Mouse (Mus musculus) embryo, embryonic 10 days (tissue): ENCODE data around the gene Hsd17b13.
"Not testable (repeated sequence)": the region's sequence is repeated elsewhere in the genome, so short reads cannot be mapped to it uniquely, and the experiment has no call there.

Source experiments
- DNase-seq: peaks from one replicate; pipeline ENCODE4 v3.0.0-alpha.2; 2015; ENCODE audit warnings: low spot score

Gene Hsd17b13

DNA sequence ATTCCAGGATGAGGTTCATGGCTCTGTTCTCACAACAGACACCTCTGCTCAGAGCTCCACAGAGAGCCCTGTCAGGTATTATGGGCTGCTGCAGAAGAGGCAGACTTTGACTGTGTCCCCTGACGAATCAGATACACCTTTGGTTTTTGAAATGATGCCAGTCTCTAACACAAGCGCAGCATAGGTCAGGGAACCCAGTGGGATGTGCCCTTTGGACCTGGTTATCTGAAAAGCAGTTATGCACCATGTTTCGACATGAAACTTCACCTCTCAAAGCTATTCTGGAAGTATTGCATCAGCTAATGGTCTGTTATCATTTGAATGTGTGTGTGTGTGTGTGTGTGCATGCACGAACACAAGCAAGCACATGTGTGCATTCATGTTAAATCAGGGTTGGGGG is at the start of gene Hsd17b13:
TSS of gene Hsd17b13 (minus strand) at position 114 of the 400 bp plus-strand sequence.
- no peak for DNase-seq

DNA sequence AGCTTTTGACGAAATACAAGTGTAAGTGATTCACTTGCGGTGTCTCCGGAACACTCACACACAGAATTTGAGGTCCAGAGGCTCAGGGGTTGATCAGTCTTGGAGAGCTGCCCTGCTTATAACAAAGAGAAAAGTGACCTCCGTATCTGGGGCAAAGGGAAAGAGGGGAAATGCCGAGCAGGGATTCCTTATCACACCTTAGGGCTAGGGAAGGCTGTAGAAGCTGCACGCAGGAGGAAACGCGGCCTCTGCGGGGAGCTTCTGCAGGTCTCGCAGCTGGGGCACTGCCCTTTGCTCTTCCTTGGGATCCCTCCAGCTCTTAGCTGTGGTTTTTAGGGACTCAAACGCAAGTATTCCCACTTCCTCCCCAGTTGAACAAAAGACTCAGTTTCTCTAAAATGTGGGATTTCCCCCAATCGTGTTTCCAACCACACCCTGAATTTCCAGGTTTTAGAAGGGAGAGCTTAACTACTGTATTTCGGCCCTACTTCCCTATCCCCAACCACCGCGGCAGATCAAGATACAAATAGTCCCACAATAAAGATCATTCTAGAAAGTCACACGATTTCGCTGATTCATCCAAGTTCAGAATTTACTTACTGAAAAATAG is 48.1 kb upstream of the Hsd17b13 start:
- no peak for DNase-seq

DNA sequence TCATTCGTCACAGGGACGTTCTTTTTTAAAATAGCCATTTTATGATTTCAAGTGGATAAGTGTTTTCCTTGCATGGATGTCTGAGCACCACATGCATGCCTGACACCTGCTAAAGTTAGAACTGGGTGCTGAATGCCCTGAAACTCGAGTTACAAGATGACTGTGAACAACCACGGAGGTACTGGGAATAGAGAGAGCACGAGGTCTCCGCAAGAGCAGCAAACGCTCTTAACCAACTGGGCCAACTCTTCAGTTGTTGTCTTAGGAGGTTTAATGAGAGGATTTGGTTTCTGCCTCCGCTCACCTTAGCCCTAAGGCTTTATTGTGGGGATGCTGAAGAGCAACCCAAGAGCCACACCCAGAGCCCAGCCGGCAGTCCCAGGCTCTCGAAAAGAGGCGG is 47.6 kb upstream of the Hsd17b13 start:
- no peak for DNase-seq

DNA sequence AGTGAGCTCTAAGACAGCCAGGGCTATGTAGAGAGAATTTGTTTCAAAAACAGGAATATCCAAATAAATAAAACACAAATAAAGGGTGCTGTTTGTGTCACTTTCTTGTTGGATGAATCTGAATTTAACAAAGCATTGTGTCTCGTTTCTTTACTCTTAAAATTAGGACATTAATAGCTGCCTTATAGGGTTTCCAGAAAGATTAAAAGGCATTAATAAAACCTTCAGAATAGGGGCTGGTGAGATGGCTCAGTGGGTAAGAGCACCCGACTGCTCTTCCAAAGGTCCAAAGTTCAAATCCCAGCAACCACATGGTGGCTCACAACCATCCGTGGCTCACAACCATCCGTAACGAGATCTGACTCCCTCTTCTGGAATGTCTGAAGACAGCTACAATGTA is 47.0 kb upstream of the Hsd17b13 start:
- not testable (repeated sequence) for DNase-seq

DNA sequence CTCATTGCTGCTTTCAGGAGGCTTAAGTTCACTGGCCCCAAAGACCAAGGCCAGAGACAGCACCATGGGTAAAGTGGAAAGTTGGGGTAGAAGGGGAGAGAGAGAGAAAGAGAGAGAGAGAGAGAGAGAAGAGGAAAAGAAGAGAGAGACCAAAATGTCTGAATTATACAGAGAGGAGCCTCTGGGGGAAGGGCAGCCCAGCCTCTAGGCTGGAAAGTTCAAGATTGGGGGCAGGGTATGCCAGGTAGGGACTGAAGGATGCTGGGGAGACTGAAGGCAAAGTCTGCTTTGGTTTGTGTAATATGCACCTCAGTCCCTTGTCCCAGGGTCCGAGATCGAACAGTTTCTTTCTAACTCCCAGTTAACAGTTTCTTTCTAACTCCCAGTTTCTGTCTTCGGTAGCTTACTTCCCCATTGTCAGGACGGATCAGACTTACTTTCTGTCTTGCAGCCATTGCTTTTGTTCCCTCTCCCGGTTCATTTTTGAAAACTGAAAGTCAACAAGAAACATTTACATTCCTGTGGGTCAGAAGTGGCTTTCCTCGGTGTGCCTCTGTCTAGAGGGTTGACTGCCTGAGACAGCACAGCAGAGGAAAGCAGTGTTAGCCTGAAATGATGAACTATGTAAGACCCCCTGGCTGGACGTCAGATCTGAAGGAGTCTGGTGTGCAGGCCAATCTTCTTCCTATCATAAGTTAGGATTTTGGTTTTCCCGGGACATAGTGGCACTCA is 46.2 kb upstream of the Hsd17b13 start:
- no peak for DNase-seq

DNA sequence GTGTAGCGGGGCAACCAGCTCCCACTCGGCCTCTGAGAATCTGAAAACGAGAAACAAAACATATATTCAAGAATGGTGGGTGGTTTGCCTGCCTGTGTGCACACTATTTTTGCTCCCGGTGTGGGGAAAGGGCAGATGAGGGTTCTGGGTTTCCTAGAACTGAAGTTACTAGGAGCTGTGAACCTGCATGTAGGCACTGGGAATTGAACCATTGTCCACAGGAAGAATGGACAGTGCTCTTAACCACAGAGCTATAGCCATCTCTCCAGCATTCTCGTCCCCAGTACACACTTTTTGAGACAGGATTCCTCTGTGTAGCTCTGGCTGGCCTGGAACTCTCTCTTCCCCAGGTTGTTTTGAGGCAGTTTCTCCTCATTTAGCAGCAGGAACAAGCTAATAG is 45.3 kb upstream of the Hsd17b13 start:
- DNase-seq, result no peak

DNA sequence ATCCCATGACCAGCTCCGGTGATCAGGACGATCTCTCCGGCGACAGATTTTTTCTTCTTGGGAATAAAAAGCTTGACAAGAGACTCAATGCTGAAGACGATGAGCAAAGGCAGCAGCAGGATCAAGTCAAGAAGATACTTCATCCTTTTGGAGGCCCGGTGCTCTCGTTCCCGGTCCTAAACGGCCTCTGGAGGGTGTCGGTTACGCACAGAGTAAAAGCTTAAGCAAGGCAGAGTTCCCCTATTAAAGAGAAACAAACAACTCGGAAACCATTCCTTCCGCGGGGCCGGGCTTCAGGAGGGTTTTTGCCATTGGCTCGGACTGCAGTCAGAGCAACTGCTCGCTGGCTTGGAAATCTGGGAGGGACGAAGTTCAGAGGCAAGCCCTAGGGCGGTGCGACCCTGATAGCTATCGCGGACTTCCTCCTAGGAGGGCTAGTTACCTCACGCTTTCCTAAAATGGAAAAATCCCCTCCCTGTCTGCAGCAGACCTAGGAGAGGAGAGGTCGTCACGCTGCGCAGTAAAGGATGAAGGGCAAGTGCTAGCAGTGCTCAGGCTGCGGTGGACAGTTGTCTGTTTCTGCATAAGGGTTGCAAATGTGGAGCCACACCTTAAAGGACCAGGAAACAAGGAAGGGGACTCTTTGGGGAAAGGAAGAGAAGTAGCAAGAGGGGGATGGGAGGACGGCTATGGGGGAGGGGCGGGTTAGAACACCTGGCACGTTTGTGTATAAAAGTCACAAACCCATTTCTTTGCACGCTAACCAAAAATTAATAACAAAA is 44.6 kb upstream of the Hsd17b13 start, which contains the start of gene Hsd17b11:
TSS of gene Hsd17b11 (minus strand) at position 323 of the 782 bp plus-strand sequence.
- DNase-seq, result peak; percentile 91

DNA sequence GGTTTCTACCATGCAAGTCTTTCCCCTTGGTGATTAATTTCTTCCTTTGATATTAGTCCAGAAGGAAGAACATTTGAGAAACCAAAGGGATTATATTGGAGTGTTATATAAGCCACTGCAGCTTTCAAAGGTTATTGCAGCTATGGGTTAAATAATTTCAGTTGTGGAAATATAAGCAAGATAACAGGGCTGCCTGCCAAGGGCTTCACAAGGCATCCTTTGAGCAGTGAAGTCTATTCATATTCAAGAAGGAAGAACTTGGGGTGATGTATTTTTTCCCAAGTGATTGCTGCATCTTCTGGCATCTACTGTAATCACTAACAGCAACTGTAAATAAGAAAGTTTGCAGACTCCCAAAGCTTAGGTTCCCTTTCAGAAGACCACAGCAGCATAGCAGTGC is 34.2 kb upstream of the Hsd17b13 start:
- no peak for DNase-seq

DNA sequence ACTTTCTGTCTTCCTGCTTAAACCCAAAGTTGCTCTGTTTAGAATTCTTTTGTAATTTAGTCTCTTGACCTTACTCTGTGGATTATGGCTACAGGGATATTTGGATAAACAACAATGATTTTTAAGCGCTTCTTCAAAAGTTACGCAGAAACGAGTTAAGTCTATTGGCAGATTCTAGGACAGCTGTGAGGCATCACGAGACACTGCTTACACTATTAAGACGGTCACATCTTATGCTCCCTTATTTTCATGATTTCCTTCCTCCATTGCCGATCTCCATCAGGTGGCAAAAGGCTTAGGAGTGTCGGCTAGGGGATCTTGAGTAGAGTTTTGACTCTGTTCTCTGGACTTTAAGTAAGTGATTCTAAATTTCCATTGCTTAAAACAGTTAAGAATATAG is 33.1 kb upstream of the Hsd17b13 start:
- no peak for DNase-seq

DNA sequence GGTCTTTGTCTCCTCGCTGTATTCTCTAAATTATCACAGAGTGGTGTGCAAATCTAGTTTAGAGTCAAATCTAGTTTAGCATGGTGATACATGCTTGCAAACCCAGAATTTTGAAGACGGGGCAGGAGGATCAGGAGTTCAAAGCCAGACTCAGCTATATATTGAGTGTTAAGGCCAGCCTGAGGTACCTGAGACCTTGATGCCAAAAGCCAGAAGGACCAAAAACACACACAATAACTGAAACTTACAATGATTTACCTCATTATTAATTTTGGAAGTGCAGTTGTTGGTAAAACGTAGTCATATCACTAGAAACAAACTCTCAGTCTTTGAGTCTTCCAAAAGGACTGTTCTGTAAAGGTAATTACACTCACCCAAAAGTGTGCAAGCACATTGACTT is 32.2 kb upstream of the Hsd17b13 start:
- DNase-seq, result no peak

DNA sequence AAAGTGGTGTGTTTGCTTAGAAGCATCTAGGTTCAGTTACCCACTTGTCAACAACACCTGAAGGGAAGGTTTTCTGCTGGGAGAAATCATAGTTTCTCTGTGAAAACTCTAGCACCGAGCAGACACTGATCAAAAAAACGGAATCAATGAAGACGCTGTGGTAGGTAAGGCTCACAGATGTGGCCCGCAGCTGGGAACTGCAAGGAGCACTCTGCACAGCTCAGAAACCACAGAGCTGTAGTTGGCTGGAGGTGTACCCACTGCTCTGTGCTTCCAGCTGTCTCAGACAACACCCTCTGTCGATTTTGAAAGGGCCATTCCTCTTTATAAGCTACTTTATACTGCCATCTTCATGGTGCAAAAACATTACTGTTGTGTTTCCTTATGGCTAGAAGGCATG is 30.6 kb upstream of the Hsd17b13 start:
- no peak for DNase-seq

DNA sequence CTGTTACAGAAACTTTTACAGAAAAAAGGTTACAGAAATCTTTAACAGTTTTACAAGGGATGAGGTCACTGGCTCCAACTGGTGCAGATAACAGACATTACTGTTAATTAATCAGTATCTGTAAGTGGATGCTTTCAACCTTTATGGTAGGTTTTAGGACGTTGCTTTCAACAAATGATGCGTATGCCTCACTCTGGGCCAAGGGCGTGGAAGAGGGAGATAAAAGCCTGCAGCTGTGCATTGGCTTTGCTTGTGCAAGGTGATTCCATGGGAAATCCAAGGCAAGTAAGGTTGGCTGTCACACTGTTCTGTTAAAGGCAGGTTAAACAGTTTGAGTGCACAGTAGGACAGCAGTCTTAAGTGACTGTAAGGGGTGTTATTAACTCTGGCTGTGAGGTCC is 29.6 kb upstream of the Hsd17b13 start:
- DNase-seq, result no peak

DNA sequence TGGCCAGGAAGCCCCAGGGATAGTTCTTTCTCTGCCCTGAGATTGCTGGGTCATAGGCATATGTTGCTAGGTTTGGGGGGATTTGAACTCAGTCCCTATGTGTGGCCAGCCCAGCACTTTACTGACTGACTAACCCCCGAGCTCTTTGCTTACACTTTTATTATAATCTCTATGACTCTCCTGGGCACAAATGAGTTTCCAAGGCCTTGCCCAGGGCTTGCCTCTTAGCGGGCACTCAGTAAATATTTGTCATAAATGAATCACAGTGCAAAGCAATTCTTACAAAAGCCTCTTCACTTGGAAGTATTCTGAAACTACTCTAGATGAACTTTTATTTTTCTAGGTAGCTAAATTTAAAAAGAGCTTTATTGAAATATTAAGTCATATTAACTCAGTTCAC is 26.7 kb upstream of the Hsd17b13 start:
- DNase-seq, result no peak

DNA sequence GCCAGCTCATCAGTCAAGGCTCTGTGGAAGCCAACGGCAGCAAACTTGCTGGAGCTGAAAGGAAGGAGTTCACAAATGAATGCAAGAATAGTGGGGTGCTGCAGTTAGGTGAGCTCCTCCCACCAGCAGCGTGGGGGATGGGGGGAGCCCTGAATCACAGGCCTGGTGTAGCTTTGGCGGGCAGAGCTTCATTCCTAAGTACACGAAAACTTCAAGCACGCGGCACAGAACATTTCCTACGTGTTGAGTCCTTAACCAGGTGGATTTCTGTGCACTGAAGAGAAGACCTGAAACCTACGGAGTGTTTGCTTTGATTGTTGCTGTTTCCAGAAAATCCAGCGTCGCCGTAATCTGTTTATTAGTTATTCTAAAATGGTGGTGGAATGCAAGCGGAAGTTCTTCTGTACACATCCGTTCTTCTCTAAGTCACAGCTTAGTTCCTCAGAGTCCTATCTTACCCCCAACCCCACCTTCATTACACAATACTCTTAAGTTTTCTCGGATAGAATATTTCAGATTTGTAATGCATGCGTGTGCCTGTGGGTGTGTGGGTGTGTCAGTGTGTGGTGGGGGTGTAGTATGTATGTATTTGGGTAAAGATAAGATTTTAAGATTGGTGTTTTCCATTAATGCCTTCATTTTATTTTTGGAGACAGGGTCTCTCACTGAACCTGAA is 26.2 kb upstream of the Hsd17b13 start:
- no peak for DNase-seq

DNA sequence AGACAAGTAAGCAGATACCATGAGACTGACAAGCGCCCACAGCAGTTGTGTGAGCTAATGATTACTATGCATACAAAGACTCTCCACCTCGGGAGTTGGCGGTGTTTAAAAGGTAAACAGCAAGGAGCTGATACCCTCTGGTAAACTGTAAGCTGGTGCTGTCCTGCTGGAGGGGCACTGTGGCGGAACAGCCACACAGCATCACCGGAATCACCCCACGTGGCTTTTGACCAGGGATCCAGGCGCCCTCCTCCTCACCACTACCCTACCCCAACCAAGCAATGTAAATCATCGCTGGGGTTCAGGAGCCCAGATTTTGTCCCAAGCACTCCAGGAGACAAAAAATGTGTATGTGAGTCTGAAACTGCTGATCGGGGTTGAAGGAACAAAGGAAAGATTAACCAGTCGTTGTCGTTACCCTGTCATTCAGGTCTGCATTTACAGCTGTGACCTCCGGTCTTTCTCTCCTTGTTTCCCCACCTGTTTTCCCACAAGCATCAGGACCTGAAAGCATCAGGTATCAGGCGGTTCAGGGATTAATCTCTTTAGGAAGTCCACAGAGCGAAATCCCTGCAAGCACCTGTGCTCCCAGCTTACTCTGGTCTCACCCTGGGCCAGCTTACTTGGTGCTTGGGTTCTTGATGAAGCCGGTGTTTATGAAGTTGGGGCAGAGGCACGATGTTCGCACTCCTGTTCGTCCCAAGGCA is 25.5 kb upstream of the Hsd17b13 start:
- DNase-seq, result peak; percentile 43

DNA sequence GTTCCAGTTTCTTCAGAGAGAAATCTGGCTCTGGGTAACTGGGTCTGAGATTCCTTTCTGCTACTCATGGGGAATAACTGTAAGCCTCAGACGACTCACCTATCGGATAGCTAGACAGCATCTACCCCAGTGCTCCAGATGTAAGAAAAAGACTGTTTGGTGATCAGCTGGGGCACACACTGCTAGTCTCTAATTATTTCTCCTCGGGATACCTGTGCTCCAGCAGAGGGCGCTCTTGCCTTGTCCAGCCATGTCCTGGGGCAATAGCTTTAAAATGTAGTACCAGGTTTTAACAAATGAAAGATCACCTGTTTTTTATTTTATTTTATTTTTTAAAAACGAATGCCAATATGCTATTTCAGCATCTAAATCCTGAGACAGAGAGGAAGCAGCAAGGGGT is 22.5 kb upstream of the Hsd17b13 start:
- peak; percentile 89 for DNase-seq

DNA sequence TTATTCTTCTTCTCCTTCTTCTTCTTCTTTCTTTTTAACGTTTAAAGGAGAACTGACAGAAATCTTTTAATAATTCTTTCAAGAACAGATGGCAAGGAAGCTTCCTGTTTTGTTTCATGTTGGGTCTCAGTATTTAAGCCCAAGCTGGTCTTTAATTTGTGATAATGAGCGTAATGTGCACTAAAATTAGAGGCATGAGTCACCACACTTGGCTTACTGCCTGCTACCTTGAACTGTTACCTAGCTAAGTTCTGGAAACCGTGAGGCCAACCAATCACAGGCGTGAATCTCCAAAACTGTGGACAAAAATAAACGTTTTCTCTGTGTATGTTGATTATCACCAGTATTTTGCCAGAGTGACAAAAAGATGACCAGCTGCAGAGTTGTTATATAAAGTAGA is 21.5 kb upstream of the Hsd17b13 start:
- no peak for DNase-seq

DNA sequence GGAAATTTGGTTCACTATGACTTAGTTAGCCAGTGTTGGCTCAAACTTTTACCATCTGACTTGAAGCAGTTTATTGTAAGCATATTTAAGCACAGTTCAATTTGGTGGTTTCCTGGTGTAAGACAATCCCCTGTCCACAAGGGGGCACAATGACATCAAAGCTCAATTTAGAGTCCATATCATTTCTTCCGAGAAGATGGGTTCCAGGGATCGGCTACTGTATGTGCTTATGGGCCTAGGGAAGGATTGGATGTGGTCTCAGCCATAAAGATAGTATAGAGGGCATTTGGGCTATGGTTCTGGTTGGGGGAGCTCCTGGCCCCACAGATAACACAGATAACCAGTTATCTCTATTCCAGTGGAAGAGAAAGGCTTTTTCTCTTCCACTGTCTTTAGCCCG is 18.0 kb upstream of the Hsd17b13 start:
- DNase-seq, result peak; percentile 59

DNA sequence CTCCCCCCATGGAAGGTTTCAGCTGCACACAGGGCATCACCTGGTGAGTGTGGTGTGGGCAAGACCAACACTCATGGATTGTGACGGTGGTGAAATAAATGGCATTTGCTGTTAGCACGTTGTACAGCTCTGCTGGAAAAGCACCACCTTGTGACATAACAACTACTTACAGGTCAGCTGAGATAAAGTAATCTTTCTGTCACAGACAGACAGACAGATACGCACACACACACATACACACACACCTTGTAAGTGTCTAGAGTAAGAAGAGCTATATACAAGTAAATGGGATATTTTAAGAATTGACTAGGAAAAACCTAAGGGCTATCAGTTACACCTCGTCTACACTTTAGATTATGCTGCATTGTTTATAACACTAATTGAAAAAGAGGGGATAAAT is 17.5 kb upstream of the Hsd17b13 start:
- no peak for DNase-seq

DNA sequence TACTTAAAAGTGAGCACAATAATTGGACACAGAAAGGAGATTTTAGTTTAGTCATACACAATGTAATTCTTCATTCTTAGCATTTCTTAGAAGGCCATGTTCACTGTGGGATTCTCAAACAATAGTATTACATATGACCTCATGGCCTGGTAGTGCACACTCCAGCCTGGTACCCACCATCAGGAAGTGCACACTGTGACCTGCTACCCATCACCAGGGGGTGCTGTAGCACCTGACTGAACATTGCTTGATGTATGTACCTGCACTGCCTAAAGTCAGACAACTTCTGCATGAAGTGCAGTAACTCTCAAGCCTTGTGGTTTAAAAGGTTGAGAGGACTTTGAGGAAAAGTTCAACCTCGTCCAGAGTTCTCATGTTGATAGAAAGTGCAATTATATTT is 16.4 kb upstream of the Hsd17b13 start:
- DNase-seq, result no peak

DNA sequence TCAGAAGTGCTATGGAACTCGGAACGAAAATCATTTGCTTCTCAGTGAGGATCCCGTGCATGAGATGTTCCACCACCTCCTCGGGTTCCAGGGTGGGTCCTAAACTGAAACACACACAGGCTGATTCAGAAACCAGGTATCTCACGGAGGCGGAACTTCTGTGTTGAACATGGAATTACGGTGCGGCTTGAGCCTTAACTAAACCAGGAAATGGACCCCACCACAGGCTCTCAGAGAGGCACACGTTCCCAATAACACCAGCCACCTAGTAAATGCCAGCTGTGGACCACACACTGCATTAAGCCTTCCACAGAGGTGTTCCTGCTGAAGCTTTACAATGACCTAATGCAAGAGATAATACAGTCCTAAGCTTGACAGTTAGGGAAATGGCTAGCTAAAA is 15.6 kb upstream of the Hsd17b13 start:
- DNase-seq, result no peak
